Mouse (Mus musculus): Measurements from ENCODE around the gene Cttnbp2. TPM values are rescaled to one million over a fixed set of nuclear protein-coding genes. Genes with fewer than 3 reads are reported as not detected.

The Cttnbp2 gene
- polyA plus RNA-seq, 1 experiment from 2014 or later: 14.9 TPM

DNA sequence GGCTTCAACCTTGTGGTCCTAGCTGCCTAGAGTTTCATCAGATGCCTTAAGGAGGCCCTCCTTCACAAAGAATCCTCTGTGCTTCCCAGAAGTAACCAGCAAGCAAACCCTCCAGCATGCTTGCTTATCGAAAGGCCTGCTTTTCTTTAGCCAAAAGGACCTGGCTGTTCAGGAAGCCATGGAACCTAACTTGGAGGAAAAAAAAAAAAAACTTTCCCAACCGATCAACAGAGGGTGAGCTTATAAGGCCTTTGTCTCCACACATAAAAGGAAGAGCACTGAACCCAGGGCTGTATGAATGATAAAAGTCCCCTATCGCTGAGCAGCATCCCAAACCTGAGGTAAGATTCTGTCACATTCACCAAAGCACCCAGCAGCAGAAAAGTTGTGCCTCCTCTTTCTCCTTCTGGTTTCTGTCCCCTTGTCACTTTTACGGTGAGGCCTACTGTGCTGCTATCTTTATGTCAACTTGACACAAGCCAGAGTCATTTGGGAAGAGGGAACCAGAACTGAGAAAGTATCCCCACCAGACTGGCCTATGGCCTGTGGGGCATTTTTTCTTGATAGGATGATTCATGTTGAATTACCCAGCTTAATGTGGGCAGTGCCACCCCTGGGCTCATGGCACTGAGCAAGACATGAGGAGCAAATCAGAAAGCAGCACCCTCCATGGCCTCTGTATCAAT, 78.4 kb downstream of the Cttnbp2 start:
- WGBS: 24% methylated on average over 4 of the region's 4 CpGs
- H3K27ac ChIP-seq (ENCODE audit: low read depth): peak overlapping the region; percentile 38; the same call in 1 of the 2 replicates
- ATAC-seq (replicated peaks; ENCODE audit: low FRiP score, low TSS enrichment, low read depth): no peak
- no peak overlapping the region for H3K4me3 ChIP-seq (ENCODE audit: low read depth, low read length)
- H3K36me3 ChIP-seq (ENCODE audit: control insufficient read depth, insufficient read depth, low read length): no peaks in the 10 kb centered on the region
- no peaks in the 10 kb centered on the region for H3K9me3 ChIP-seq (ENCODE audit: control insufficient read depth, low read length)
- H3K4me1 ChIP-seq (replicated peaks; ENCODE audit: control insufficient read depth, insufficient read depth, low read length): peaks cover 5% of the 10 kb centered on the region; the same call in 1 of the 2 replicates
- no peak overlapping the region for H3K9ac ChIP-seq (ENCODE audit: low read length)
- H3K4me2 ChIP-seq (ENCODE audit: low read length): no peak overlapping the region
- H3K27me3 ChIP-seq (replicated peaks; ENCODE audit: control insufficient read depth, insufficient read depth, low read length): no peaks in the 10 kb centered on the region
- no peak for DNase-seq (ENCODE audit: low spot score)

DNA sequence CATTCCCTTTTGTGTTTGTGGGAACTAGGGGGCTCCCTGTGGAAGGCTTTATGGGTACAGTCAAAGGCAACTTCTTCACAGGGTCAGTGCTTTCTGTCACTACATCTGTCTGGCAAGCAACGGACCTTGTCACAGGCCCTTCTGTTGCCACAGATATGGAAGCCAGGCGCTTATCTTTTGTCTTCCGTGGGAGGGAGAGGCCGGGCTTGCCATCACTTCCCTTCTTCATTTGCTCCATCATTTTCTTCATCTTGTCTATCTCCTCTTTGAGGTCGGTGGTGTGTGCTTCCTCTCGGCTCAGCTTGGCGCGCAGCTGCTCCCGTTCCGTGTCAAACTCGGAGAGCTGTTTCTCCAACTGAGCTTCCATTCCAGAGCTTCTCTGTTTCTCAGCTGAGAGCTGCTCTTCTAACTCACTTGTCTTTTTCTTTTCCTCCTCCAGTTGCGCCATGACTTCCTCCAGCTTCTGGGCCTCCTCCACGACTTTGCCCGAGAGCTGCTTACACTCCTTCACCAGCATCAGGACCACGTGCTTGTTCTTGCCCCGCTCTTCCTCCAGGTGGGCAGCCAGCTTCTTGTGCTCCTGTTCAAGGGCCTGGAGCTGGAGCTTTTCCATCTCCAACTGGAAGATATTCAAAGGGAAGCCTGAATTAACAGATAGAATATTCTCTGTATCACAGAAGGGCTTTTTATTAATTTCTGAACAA, 79.7 kb downstream of the Cttnbp2 start:
- peaks cover 5% of the 10 kb centered on the region; the same call in 1 of the 2 replicates for H3K4me1 ChIP-seq (replicated peaks; ENCODE audit: control insufficient read depth, insufficient read depth, low read length)
- ATAC-seq (replicated peaks; ENCODE audit: low FRiP score, low TSS enrichment, low read depth): no peak
- no peak for DNase-seq (ENCODE audit: low spot score)
- no peak overlapping the region for H3K27ac ChIP-seq (ENCODE audit: low read depth)
- H3K36me3 ChIP-seq (ENCODE audit: control insufficient read depth, insufficient read depth, low read length): no peaks in the 10 kb centered on the region
- H3K4me3 ChIP-seq (ENCODE audit: low read depth, low read length): no peak overlapping the region
- no peaks in the 10 kb centered on the region for H3K27me3 ChIP-seq (replicated peaks; ENCODE audit: control insufficient read depth, insufficient read depth, low read length)
- no peak overlapping the region for H3K4me2 ChIP-seq (ENCODE audit: low read length)
- 92% methylated on average over 16 of the region's 16 CpGs for WGBS
- no peaks in the 10 kb centered on the region for H3K9me3 ChIP-seq (ENCODE audit: control insufficient read depth, low read length)
- no peak overlapping the region for H3K9ac ChIP-seq (ENCODE audit: low read length)

DNA sequence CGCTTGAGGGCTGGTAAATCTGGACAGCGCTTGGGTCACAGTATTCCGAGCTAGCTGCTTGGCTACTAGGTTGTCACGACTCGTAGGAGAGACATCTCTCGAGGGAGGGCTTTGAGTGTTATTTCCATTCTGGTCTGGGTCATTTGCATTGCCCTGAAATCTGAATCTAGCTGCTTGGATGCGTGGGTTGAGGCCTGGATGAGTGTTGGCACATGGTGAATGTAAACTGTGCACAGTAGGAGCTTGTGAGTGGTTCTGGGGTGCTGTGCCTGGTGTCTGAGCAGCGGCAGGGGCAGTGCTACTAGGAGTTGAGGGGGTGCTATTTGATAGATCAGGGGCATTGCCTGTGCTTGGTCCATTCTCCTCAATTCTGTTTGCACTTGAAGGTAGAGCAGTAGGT, 80.3 kb downstream of the Cttnbp2 start:
- Histone ChIP-seq H3K27me3 (replicated peaks; ENCODE audit: control insufficient read depth, insufficient read depth, low read length) (no peaks in the 10 kb centered on the region), H3K9me3 (ENCODE audit: control insufficient read depth, low read length) (no peaks in the 10 kb centered on the region), H3K4me3 (ENCODE audit: low read depth, low read length) (no peak overlapping the region), H3K27ac (ENCODE audit: low read depth) (no peak overlapping the region), H3K36me3 (ENCODE audit: control insufficient read depth, insufficient read depth, low read length) (no peaks in the 10 kb centered on the region), H3K4me2 (ENCODE audit: low read length) (no peak overlapping the region), H3K4me1 (replicated peaks; ENCODE audit: control insufficient read depth, insufficient read depth, low read length) (peaks cover 5% of the 10 kb centered on the region; the same call in 1 of the 2 replicates), H3K9ac (ENCODE audit: low read length) (no peak overlapping the region)
- WGBS: 87% methylated on average over 8 of the region's 8 CpGs
- no peak for DNase-seq (ENCODE audit: low spot score)
- ATAC-seq (replicated peaks; ENCODE audit: low FRiP score, low TSS enrichment, low read depth): no peak

DNA sequence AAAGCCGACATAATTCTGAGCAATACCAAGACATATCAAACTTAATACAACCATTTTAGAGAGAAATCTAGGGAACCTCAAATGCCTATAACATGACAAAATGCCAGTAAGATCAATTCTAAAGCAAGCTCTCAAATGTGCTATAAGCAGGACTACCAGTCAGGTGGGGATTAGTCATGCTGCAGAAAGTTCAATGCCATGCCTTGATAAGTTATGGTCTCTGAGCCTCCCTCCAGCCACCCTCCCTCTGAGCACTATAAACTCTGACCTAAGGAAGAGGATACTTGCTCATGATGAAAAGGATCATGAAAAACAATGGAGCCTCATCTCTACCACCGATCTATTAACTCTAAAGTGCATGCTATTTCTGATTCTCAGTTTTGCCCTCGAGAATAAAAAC, 82.3 kb downstream of the Cttnbp2 start:
- DNase-seq (ENCODE audit: low spot score): no peak
- Histone ChIP-seq H3K4me1 (replicated peaks; ENCODE audit: control insufficient read depth, insufficient read depth, low read length) (peaks cover 5% of the 10 kb centered on the region; the same call in 1 of the 2 replicates), H3K36me3 (ENCODE audit: control insufficient read depth, insufficient read depth, low read length) (no peaks in the 10 kb centered on the region), H3K27me3 (replicated peaks; ENCODE audit: control insufficient read depth, insufficient read depth, low read length) (no peaks in the 10 kb centered on the region), H3K9ac (ENCODE audit: low read length) (no peak overlapping the region), H3K9me3 (ENCODE audit: control insufficient read depth, low read length) (no peaks in the 10 kb centered on the region), H3K4me2 (ENCODE audit: low read length) (no peak overlapping the region), H3K27ac (ENCODE audit: low read depth) (no peak overlapping the region), H3K4me3 (ENCODE audit: low read depth, low read length) (no peak overlapping the region)
- WGBS: 82% methylated on average over 3 of the region's 3 CpGs
- ATAC-seq (replicated peaks; ENCODE audit: low FRiP score, low TSS enrichment, low read depth): no peak

DNA sequence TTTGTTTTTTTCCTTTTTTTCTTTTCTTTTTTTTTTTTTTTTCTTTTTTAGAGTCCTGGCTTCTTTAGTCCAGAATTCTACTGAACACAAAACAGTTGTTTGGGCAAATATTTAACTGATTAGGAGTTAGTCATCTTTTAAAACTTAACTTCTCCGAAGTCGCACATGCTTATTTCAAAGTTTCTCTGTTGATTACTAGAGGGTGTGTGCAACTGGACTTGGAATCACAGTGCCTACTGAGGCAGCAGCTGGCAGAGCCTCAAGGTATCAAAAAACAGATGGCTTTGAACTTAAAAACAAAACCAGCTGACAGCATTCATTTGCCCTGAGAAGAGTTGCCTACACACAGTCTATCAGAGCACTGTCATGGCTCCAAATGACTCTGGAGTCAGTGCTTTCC, 82.8 kb downstream of the Cttnbp2 start:
- Histone ChIP-seq H3K27me3 (replicated peaks; ENCODE audit: control insufficient read depth, insufficient read depth, low read length) (no peaks in the 10 kb centered on the region), H3K4me1 (replicated peaks; ENCODE audit: control insufficient read depth, insufficient read depth, low read length) (peaks cover 5% of the 10 kb centered on the region; the same call in 1 of the 2 replicates), H3K36me3 (ENCODE audit: control insufficient read depth, insufficient read depth, low read length) (no peaks in the 10 kb centered on the region), H3K27ac (ENCODE audit: low read depth) (no peak overlapping the region), H3K9me3 (ENCODE audit: control insufficient read depth, low read length) (no peaks in the 10 kb centered on the region), H3K4me3 (ENCODE audit: low read depth, low read length) (no peak overlapping the region), H3K9ac (ENCODE audit: low read length) (no peak overlapping the region), H3K4me2 (ENCODE audit: low read length) (no peak overlapping the region)
- DNase-seq (ENCODE audit: low spot score): no peak
- 89% methylated on average over 2 of the region's 2 CpGs for WGBS
- no peak for ATAC-seq (replicated peaks; ENCODE audit: low FRiP score, low TSS enrichment, low read depth)

DNA sequence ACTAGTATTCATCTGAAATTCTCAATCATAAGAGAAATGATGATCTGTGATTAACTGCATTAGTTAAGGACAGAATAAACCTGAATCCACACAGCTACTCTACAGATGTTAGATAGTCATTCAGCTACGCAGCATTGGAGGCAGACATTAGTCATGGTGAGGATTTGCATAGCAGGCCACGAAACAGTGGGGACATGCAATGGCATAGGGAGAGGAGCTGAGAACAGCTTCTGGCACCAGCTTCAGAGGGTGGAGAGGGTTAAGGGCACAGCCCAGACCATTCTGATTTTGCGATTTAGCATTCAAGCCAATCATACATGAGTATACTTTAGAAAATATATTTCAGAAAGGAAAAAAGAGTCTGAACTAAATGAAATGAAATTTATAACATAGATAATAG, 84.6 kb downstream of the Cttnbp2 start:
- H3K9me3 ChIP-seq (ENCODE audit: control insufficient read depth, low read length): no peaks in the 10 kb centered on the region
- no peaks in the 10 kb centered on the region for H3K4me1 ChIP-seq (replicated peaks; ENCODE audit: control insufficient read depth, insufficient read depth, low read length)
- no peaks in the 10 kb centered on the region for H3K36me3 ChIP-seq (ENCODE audit: control insufficient read depth, insufficient read depth, low read length)
- 82% methylated on average over 3 of the region's 3 CpGs for WGBS
- no peak overlapping the region for H3K4me2 ChIP-seq (ENCODE audit: low read length)
- no peak for ATAC-seq (replicated peaks; ENCODE audit: low FRiP score, low TSS enrichment, low read depth)
- H3K27ac ChIP-seq (ENCODE audit: low read depth): no peak overlapping the region
- no peak overlapping the region for H3K9ac ChIP-seq (ENCODE audit: low read length)
- no peak for DNase-seq (ENCODE audit: low spot score)
- H3K4me3 ChIP-seq (ENCODE audit: low read depth, low read length): no peak overlapping the region
- no peaks in the 10 kb centered on the region for H3K27me3 ChIP-seq (replicated peaks; ENCODE audit: control insufficient read depth, insufficient read depth, low read length)

DNA sequence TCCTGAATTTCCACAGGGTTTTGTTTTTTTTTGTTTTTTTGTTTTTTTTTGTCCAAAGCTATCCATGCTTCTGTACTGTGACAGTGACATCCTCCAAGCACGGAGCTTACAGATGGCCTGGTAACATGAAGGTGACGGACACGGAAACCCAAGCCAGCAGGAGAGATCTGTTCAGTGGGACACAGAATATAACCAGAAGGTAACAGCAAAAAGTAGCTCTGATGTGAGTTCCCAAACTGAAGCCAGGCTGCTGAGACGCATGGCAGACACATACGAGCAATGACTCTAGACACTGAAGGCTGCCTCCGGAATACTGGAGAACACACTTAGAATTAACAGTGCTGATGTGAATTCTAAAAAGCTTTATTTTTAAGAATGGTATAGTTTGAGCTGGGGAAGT, 89.8 kb downstream of the Cttnbp2 start:
- Histone ChIP-seq H3K9me3 (ENCODE audit: control insufficient read depth, low read length) (no peaks in the 10 kb centered on the region), H3K36me3 (ENCODE audit: control insufficient read depth, insufficient read depth, low read length) (no peaks in the 10 kb centered on the region), H3K27me3 (replicated peaks; ENCODE audit: control insufficient read depth, insufficient read depth, low read length) (no peaks in the 10 kb centered on the region), H3K4me3 (ENCODE audit: low read depth, low read length) (no peak overlapping the region), H3K9ac (ENCODE audit: low read length) (no peak overlapping the region), H3K27ac (ENCODE audit: low read depth) (no peak overlapping the region), H3K4me2 (ENCODE audit: low read length) (no peak overlapping the region), H3K4me1 (replicated peaks; ENCODE audit: control insufficient read depth, insufficient read depth, low read length) (no peaks in the 10 kb centered on the region)
- ATAC-seq (replicated peaks; ENCODE audit: low FRiP score, low TSS enrichment, low read depth): no peak
- DNase-seq (ENCODE audit: low spot score): no peak
- 82% methylated on average over 6 of the region's 6 CpGs for WGBS

DNA sequence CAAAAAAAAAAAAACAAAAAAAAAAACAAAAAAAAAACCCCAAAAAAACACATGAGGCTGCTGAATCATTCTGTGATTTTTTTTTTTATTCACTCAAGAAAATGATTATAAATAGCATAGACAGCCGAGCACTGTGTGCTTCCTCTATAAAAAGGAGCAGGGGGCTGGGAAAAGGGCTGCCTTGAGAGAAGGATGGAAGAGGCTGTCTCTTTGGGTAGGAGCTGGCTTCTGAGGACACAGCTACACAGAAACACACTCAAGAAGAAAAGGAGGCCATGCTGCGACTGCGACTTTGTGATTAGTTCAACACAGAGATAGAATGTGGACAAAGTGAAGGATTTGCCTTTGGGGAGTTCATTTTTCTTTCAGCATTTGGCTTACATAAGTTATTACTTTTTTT, 90.3 kb downstream of the Cttnbp2 start:
- no peaks in the 10 kb centered on the region for H3K9me3 ChIP-seq (ENCODE audit: control insufficient read depth, low read length)
- H3K27ac ChIP-seq (ENCODE audit: low read depth): no peak overlapping the region
- H3K27me3 ChIP-seq (replicated peaks; ENCODE audit: control insufficient read depth, insufficient read depth, low read length): no peaks in the 10 kb centered on the region
- H3K4me2 ChIP-seq (ENCODE audit: low read length): no peak overlapping the region
- ATAC-seq (replicated peaks; ENCODE audit: low FRiP score, low TSS enrichment, low read depth) (no peak), DNase-seq (ENCODE audit: low spot score) (no peak)
- H3K4me1 ChIP-seq (replicated peaks; ENCODE audit: control insufficient read depth, insufficient read depth, low read length): no peaks in the 10 kb centered on the region
- H3K36me3 ChIP-seq (ENCODE audit: control insufficient read depth, insufficient read depth, low read length): no peaks in the 10 kb centered on the region
- 77% methylated on average over 3 of the region's 3 CpGs for WGBS
- H3K9ac ChIP-seq (ENCODE audit: low read length): no peak overlapping the region
- no peak overlapping the region for H3K4me3 ChIP-seq (ENCODE audit: low read depth, low read length)

DNA sequence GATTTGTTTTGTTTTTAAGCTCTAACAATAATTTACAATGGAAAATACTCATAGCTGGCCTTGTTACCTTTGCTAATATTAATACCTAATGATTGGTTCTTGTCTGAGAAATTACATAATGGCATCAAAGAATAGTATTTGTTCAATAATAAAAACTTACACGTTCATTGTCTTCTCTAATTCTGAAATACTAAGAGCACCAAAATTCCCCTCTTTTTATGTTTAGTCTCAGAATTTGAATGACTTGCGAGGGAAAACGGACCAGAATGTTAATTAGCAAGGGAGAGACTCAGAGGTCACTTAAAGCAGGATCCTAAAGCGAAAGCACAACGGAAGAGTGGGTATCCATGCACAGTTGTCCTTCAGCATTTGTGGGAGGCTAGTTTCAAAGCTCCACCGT, 91.5 kb downstream of the Cttnbp2 start:
- WGBS: 83% methylated on average over 6 of the region's 6 CpGs

More for the DNA sequence above, 91.5 kb downstream of the Cttnbp2 start:
- ATAC-seq (replicated peaks; ENCODE audit: low FRiP score, low TSS enrichment, low read depth): no peak
- H3K4me2 ChIP-seq (ENCODE audit: low read length): no peak overlapping the region
- no peaks in the 10 kb centered on the region for H3K27me3 ChIP-seq (replicated peaks; ENCODE audit: control insufficient read depth, insufficient read depth, low read length)
- no peak for DNase-seq (ENCODE audit: low spot score)
- H3K36me3 ChIP-seq (ENCODE audit: control insufficient read depth, insufficient read depth, low read length): no peaks in the 10 kb centered on the region
- no peak overlapping the region for H3K9ac ChIP-seq (ENCODE audit: low read length)
- no peak overlapping the region for H3K27ac ChIP-seq (ENCODE audit: low read depth)
- no peaks in the 10 kb centered on the region for H3K4me1 ChIP-seq (replicated peaks; ENCODE audit: control insufficient read depth, insufficient read depth, low read length)
- no peaks in the 10 kb centered on the region for H3K9me3 ChIP-seq (ENCODE audit: control insufficient read depth, low read length)
- H3K4me3 ChIP-seq (ENCODE audit: low read depth, low read length): no peak overlapping the region
